Mouse (Mus musculus) embryonic facial prominence, embryonic 13.5 days (tissue): Measurements from ENCODE around the gene Rnase10. TPM values are rescaled to one million over a fixed set of nuclear protein-coding genes. Genes with fewer than 3 reads are reported as not detected.
"Not testable (repeated sequence)": the region's sequence is repeated elsewhere in the genome, so short reads cannot be mapped to it uniquely, and the experiment has no call there.

Experiments used
- ATAC-seq: fragments of 200-750 bp; cut with Nextera tagmentation; 2 replicates; pipeline ENCODE4 v1.8.0; 2017; ENCODE audit warnings: low read depth; ENCODE audit not compliant: insufficient number of reproducible peaks, insufficient read depth, low FRiP score, low TSS enrichment
- H3K27ac ChIP-seq: fragments of 300-500 bp; sonication (generic); 2 replicates; pipeline ENCODE4 v1.5.1; 2015; ENCODE audit warnings: moderate library complexity, mild to moderate bottlenecking, inconsistent platforms
- H3K27me3 ChIP-seq: fragments of 300-500 bp; sonication (generic); 2 replicates; pipeline ENCODE4 v1.6.1; 2015; ENCODE audit warnings: mild to moderate bottlenecking, inconsistent platforms
- H3K36me3 ChIP-seq: fragments of 300-500 bp; sonication (generic); 2 replicates; pipeline ENCODE4 v1.6.1; 2015; ENCODE audit warnings: mild to moderate bottlenecking, inconsistent platforms
- H3K4me1 ChIP-seq: fragments of 300-500 bp; sonication (generic); 2 replicates; pipeline ENCODE4 v1.6.1; 2015; ENCODE audit warnings: inconsistent platforms
- H3K4me2 ChIP-seq: fragments of 300-500 bp; sonication (generic); 2 replicates; pipeline ENCODE4 v1.6.1; 2015; ENCODE audit warnings: moderate library complexity, mild to moderate bottlenecking, inconsistent platforms
- H3K4me3 ChIP-seq: fragments of 300-500 bp; sonication (generic); 2 replicates; pipeline ENCODE4 v1.5.1; 2015; ENCODE audit warnings: mild to moderate bottlenecking, inconsistent platforms
- H3K9ac ChIP-seq: fragments of 300-500 bp; sonication (generic); 2 replicates; pipeline ENCODE4 v1.6.1; 2015; ENCODE audit warnings: mild to moderate bottlenecking, inconsistent platforms
- H3K9me3 ChIP-seq: fragments of 300-500 bp; sonication (generic); 2 replicates; pipeline ENCODE4 v1.6.1; 2016; ENCODE audit warnings: inconsistent platforms
- WGBS: fragments of 180-500 bp; shearing (Covaris S2); methylation state at CpG from one replicate; pipeline ENCODE4 v1.1.7; 2015; ENCODE audit warnings: mixed read lengths; 5-methylcytosine and 5-hydroxymethylcytosine counted together
- polyA plus RNA-seq: library from polyadenylated mRNA; unstranded; fragments of >200 nt; fragmentation: Nextera tagmentation; extraction: Ambion mirVana; gene quantifications from 2 replicates; pipeline ENCODE4 v1.2.1, GENCODE M21; 2015

Gene Rnase10
- polyA plus RNA-seq, 1 experiment from 2014 or later: 0.18 TPM

DNA sequence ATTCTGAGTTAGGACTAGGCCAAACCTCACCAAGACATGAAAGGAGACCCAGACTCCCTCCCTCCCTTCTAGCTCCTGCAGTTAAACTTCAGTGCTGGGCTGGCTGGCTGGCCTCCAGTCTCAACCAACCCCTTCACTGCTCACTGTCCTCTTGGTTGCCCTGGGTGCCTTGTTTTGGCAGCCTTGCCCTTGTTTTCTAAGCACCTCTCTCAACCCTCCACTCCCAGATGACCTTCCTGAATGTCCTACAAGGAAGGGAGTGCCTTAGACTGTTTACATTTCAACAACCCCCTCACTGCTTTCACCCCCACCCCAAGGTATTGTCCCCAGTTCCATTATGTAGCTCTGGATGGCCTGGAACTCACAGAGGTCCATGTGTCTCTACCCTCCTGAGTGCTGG lies 27.9 kb upstream of the Rnase10 start:
- Histone ChIP-seq H3K9me3 (no peaks in the 10 kb centered on the region), H3K4me3 (no peak overlapping the region), H3K4me2 (no peak overlapping the region), H3K36me3 (no peaks in the 10 kb centered on the region), H3K9ac (no peak overlapping the region), H3K27ac (no peak overlapping the region), H3K4me1 (no peaks in the 10 kb centered on the region; the same call in 1 of the 2 replicates), H3K27me3 (no peaks in the 10 kb centered on the region)
- ATAC-seq: no peak

DNA sequence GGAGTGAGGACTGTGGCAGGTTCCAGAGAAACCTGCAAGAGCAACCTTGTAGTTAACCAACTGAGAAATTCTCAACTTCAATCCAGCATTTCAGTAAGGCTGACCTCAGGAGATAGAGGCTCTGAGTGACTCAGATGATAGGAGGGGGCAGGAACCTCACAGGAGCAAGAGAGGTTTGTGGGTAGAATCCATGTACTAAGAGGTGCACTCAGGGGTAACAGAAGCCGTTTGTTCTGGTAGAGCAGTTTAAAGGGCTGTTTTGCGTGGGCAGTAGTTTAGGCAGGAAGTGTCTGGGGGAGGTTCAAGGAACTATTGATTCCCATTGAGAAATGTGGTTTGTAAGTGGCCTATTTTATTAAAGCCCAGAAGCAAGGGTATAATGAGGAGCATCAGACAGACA lies 26.3 kb upstream of the Rnase10 start:
- H3K27me3 ChIP-seq: no peaks in the 10 kb centered on the region
- H3K4me3 ChIP-seq: no peak overlapping the region
- no peaks in the 10 kb centered on the region for H3K36me3 ChIP-seq
- H3K4me1 ChIP-seq: no peaks in the 10 kb centered on the region; the same call in 1 of the 2 replicates
- ATAC-seq: no peak
- no peak overlapping the region for H3K9ac ChIP-seq
- no peaks in the 10 kb centered on the region for H3K9me3 ChIP-seq
- no peak overlapping the region for H3K27ac ChIP-seq
- WGBS: 22% methylated on average over 2 of the region's 2 CpGs
- H3K4me2 ChIP-seq: no peak overlapping the region

DNA sequence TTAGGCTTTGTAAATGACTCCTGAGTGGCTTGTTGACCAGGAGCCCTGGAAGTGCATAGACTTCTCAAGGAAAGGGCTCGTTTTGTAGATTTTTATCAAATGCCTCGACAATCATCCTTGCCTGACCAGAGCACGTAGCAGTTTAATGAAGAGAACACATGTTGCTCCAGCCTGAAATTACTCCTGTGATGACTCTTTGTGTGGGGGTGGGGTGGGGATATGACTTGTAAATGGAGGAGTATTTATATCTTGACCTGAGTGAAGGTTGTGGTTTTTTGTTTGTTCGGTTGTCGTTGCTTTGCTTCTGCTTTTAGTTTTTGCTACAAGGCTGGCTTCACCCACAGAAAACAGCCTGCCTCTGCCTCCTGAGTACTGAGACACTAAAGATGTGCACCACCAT lies 25.7 kb upstream of the Rnase10 start:
- ATAC-seq: no peak
- Histone ChIP-seq H3K9me3 (no peaks in the 10 kb centered on the region), H3K4me1 (no peaks in the 10 kb centered on the region), H3K9ac (no peak overlapping the region), H3K36me3 (no peaks in the 10 kb centered on the region), H3K27me3 (no peaks in the 10 kb centered on the region), H3K4me2 (no peak overlapping the region), H3K4me3 (no peak overlapping the region), H3K27ac (no peak overlapping the region)
- WGBS: 75% methylated on average over 5 of the region's 5 CpGs

DNA sequence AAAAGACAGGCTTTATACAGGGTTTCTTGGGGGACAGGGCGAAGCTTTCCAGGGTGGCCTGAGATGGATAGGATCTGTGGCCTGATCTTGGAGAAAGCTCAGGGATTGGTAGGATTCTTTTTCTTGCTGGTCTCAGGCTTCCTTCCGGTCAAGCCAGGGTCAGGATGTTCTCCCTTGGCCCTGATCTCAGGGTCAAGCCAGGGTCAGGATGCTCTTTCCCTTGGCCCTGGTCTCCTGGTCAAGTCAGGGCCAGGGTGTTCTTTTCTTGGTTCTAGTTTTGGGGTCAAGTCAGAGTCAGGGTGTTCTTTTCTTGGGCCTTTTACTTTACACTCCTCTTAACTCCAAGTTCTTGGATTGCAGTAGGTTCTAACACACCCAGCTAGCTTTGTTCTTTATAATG lies 19.9 kb upstream of the Rnase10 start:
- H3K4me1 ChIP-seq: no peaks in the 10 kb centered on the region
- ATAC-seq: no peak
- no peaks in the 10 kb centered on the region for H3K27me3 ChIP-seq
- H3K27ac ChIP-seq: no peak overlapping the region
- H3K9me3 ChIP-seq: no peaks in the 10 kb centered on the region
- no peaks in the 10 kb centered on the region for H3K36me3 ChIP-seq
- WGBS: 91% methylated on average over 2 of the region's 2 CpGs
- no peak overlapping the region for H3K9ac ChIP-seq
- H3K4me3 ChIP-seq: no peak overlapping the region
- no peak overlapping the region for H3K4me2 ChIP-seq

DNA sequence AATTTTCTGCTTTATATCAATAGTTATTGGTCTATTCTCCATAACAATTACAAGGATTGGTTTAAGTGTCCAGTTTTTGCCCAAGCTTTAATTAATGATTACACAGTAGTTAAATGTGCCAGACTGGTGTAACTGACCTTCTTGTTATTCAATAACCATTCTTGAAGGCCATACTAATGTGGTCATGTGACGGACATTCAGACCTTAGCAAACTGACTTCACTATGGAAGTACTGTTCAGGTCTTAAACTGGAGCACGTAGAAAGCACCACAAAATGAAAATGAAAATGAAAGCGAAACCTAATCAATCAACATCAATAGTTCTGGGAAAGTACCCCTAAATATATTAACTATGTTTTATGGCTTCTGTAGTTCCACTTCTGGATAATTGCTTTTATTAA lies 16.5 kb upstream of the Rnase10 start:
- Histone ChIP-seq H3K9ac (no peak overlapping the region), H3K27ac (no peak overlapping the region), H3K4me1 (no peaks in the 10 kb centered on the region), H3K4me2 (no peak overlapping the region), H3K36me3 (no peaks in the 10 kb centered on the region), H3K27me3 (no peaks in the 10 kb centered on the region), H3K4me3 (no peak overlapping the region), H3K9me3 (no peaks in the 10 kb centered on the region)
- 87% methylated on average over 3 of the region's 3 CpGs for WGBS
- no peak for ATAC-seq

DNA sequence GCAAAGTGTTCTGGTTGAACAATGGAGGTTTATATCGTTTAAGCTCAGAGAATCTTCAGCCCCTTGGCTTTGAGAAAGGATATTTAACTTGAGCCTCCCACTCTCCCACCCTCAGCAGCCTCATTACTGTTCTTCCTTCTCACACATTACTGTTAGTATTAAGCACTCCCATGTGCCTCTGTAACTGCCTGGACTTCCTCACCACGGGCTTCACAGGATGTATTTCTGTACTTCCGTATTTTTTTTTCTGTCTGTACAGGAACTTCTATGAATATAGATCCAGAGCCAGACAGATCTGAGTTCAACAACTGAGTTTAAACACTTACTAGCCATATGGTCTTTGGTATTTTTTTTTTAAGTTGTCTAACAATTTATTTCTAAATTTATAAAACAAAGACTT lies 10.5 kb upstream of the Rnase10 start:
- Histone ChIP-seq H3K9ac (no peak overlapping the region), H3K4me3 (no peak overlapping the region), H3K27me3 (no peaks in the 10 kb centered on the region), H3K4me1 (no peaks in the 10 kb centered on the region), H3K36me3 (no peaks in the 10 kb centered on the region), H3K27ac (no peak overlapping the region), H3K9me3 (no peaks in the 10 kb centered on the region), H3K4me2 (no peak overlapping the region)
- no peak for ATAC-seq
- 68% methylated on average over 3 of the region's 3 CpGs for WGBS

DNA sequence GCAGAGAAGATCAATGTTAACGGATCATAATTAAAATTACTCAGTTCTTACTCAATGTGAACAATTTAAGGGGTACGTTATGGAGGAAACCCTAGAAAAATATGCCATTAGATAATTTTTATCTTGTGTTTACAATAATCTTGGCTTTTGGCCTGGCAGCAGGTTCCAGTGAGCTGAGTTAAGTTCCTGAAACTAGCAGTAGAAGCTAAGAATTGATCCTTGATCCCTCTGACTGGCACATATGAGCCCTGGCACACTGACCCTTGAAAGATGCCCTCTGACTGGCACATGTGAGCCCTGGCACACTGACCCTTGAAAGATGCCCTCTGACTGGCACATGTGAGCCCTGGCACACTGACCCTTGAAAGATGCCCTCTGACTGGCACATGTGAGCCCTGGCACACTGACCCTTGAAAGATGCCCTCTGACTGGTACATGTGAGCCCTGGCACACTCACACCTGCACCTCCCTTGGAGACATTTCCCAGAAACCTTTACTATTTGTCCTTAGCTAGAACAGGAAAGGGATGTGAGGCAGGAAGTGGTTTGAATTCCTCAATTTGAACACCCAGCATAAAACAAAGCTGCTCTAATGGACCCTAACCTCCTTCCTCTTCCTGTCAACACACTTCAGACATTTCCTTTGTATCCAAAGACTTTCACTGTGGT lies 9.4 kb upstream of the Rnase10 start:
- no peak for ATAC-seq
- no peaks in the 10 kb centered on the region for H3K9me3 ChIP-seq
- H3K4me1 ChIP-seq: no peaks in the 10 kb centered on the region
- H3K9ac ChIP-seq: no peak overlapping the region
- 79% methylated on average over 2 of the region's 2 CpGs for WGBS
- no peak overlapping the region for H3K27ac ChIP-seq
- H3K4me2 ChIP-seq: no peak overlapping the region
- H3K27me3 ChIP-seq: no peaks in the 10 kb centered on the region
- H3K4me3 ChIP-seq: no peak overlapping the region
- H3K36me3 ChIP-seq: no peaks in the 10 kb centered on the region

DNA sequence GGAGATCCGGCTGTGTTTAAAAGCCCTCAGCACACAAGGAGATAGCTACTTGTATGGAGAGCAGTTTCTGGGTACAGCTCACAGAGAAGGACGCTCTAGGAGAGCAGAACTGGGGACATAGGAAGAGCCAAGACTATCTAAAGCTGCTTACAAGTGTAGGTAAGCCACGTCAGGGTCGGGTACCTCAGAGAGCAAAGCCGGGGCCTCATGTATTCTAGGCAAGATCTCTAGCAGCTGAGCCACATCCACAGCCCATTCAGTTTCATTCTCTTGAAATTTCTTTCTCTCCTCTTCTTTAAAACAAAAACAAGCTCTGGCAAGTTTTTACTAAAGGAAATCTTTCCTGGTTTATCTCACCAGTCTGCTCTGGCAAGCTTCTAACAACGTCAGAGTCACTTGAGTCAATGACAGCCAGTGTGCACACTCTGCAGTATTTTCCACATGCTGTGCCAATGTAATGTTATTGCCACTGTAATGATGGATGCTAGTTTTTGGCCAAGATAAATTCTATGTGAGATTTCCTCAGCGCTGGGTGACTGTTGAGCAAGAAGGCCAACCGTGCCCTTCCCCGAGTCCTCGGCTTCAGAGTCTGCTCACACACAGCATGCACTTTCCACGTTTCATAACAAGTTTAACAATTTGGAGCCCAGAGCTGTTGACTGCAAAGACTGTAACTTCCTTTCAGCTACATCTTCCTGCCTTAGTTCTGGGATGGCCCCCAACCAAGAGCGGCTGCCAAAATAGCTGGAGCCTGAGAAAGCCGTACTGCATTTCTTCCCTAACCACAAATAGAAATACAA lies 563 bp downstream of the Rnase10 start:
- 63% methylated on average over 13 of the region's 13 CpGs for WGBS
- H3K4me3 ChIP-seq: no peak overlapping the region
- H3K9me3 ChIP-seq: no peaks in the 10 kb centered on the region
- no peak overlapping the region for H3K4me2 ChIP-seq
- H3K36me3 ChIP-seq: no peaks in the 10 kb centered on the region
- peaks cover 17% of the 10 kb centered on the region; the same call in 1 of the 2 replicates for H3K4me1 ChIP-seq
- H3K27ac ChIP-seq: peak overlapping the region; percentile 84
- no peak overlapping the region for H3K9ac ChIP-seq
- ATAC-seq: no peak
- H3K27me3 ChIP-seq: no peaks in the 10 kb centered on the region

DNA sequence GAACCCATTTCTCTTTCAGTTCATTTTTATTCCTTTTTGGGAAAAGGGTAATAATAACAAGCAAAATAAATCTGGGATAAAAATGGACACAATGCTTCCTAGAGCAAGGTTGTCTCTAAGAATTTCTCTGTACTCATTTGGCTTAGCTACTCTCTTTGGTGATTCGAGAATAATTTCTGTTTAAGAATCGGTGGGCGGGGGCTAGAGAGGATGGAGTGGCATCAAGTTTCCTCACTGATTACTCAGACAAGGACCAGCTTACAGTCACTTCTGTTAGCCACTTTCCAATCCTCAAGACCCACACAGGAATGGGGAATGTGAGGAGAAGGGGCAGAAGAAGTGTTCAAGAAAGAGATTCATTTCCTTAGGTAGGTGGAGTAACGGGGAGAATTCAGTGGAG lies 1.2 kb downstream of the Rnase10 start:
- Histone ChIP-seq H3K9ac (no peak overlapping the region), H3K9me3 (no peaks in the 10 kb centered on the region), H3K27me3 (no peaks in the 10 kb centered on the region), H3K4me1 (peaks cover 17% of the 10 kb centered on the region; the same call in 1 of the 2 replicates), H3K36me3 (no peaks in the 10 kb centered on the region), H3K27ac (peak overlapping the region; percentile 84), H3K4me3 (no peak overlapping the region), H3K4me2 (no peak overlapping the region)
- no peak for ATAC-seq
- WGBS: 63% methylated on average over 4 of the region's 4 CpGs

DNA sequence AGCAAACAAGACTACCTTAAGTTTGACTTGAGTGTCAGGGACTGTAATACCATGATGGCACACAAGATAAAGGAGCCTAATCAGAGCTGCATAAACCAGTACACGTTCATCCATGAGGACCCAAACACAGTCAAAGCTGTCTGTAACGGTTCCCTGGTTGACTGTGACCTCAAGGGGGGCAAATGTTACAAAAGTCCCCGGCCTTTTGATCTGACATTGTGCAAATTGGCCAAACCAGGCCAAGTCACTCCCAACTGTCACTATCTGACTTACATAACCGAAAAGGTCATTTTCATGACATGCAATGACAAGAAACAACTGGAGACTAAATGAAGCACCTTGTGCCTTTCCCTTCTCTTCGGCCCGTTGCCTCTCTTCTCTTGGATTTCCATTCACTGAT lies 2.0 kb downstream of the Rnase10 start:
- Histone ChIP-seq H3K4me1 (peaks cover 17% of the 10 kb centered on the region; the same call in 1 of the 2 replicates), H3K9me3 (no peaks in the 10 kb centered on the region), H3K27ac (peak overlapping the region; percentile 84; the same call in 1 of the 2 replicates), H3K27me3 (no peaks in the 10 kb centered on the region), H3K36me3 (no peaks in the 10 kb centered on the region), H3K4me2 (no peak overlapping the region), H3K9ac (no peak overlapping the region), H3K4me3 (no peak overlapping the region)
- ATAC-seq: no peak
- 87% methylated on average over 6 of the region's 6 CpGs for WGBS

DNA sequence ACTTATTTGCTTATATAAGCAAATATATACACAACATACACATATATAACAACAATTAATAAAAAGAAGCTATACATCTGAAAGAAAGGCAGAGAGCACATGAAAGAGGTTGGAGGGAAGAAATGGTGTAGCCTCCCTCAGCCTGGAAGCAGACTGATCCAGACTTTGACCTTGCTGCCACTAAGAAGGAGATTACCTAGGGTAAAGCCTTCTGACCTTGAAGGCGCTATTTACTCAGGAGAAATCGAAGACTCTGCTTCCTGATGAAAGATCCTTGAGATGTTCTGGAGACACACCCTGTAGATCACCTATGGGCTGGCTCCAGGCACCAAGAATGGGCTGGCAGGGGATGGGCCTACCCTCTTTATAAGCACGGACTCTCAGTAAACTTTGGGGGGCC lies 7.2 kb downstream of the Rnase10 start:
- WGBS: 92% methylated on average over 3 of the region's 3 CpGs
- not testable (repeated sequence) for H3K27me3 ChIP-seq, H3K4me1 ChIP-seq, H3K27ac ChIP-seq, H3K4me3 ChIP-seq, H3K9ac ChIP-seq, H3K4me2 ChIP-seq, H3K9me3 ChIP-seq, H3K36me3 ChIP-seq, ATAC-seq

DNA sequence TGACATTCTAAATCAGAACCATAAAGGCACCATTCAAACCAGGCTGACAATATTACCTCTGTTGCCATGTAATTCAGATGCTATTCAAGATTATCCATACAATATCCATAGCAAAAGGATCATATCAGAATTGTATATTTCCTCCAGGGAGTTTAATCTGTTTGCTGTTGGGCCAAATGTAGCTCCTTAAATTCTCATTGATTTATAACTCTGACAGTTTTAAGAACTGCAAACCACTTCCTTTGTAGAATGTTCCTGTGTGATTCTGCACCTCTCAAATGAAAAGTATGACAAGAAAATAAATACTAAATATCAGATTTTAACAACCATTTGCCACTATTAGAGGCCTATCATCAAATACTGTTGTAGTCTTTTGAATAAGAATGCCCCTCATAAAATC lies 8.2 kb downstream of the Rnase10 start:
- Histone ChIP-seq H3K4me2 (no peak overlapping the region), H3K4me3 (no peak overlapping the region), H3K27ac (no peak overlapping the region), H3K9me3 (no peaks in the 10 kb centered on the region; the same call in 1 of the 2 replicates), H3K27me3 (no peaks in the 10 kb centered on the region), H3K9ac (no peak overlapping the region), H3K4me1 (0 out of 2 replicates have a peak, but pooled peaks cover 4% of the 10 kb centered on the region), H3K36me3 (no peaks in the 10 kb centered on the region)
- ATAC-seq: no peak
